Mouse (Mus musculus) CH12.LX (cell line): ENCODE results near the gene Sirt6.

ENCODE experiments used
- BHLHE40 ChIP-seq: IDR thresholded peaks from 2 replicates; pipeline ENCODE4 v1.6.1; 2011; ENCODE audit warnings: mild to moderate bottlenecking, low read depth, low read length, improper control_type of control experiment
- CTCF ChIP-seq, 2 experiments: IDR thresholded peaks in 1 of 2; conservative IDR thresholded peaks in 1 of 2; 2 replicates each; pipeline ENCODE4 v1.5.1; 2011 to 2012; ENCODE audit warnings: low read depth in 2 of 2, low read length in 2 of 2, improper control_type of control experiment in 1 of 2, inconsistent platforms in 1 of 2, mild to moderate bottlenecking in 1 of 2, moderate library complexity in 1 of 2
- EP300 ChIP-seq: IDR thresholded peaks from 2 replicates; pipeline ENCODE4 v1.6.1; 2011; ENCODE audit warnings: low read length, improper control_type of control experiment
- MAFK ChIP-seq: IDR thresholded peaks from 2 replicates; pipeline ENCODE4 v1.6.1; 2011; ENCODE audit warnings: low read length, improper control_type of control experiment; ENCODE audit not compliant: insufficient replicate concordance
- NELFE ChIP-seq: IDR thresholded peaks from 2 replicates; pipeline ENCODE4 v1.6.1; 2011; ENCODE audit warnings: low read depth, low read length, improper control_type of control experiment
- POLR2A ChIP-seq: IDR thresholded peaks from 2 replicates; pipeline ENCODE4 v1.6.1; 2011; ENCODE audit warnings: low read depth, mild to moderate bottlenecking, improper control_type of control experiment, low read length
- POLR2AphosphoS2 ChIP-seq: IDR thresholded peaks from 2 replicates; pipeline ENCODE4 v1.6.1; 2011; ENCODE audit warnings: low read depth, low read length, improper control_type of control experiment
- TCF12 ChIP-seq: IDR thresholded peaks from 2 replicates; pipeline ENCODE4 v1.6.1; 2014; ENCODE audit warnings: low read depth, mild to moderate bottlenecking, inconsistent platforms, low read length, improper control_type of control experiment
- UBTF ChIP-seq: IDR thresholded peaks from 2 replicates; pipeline ENCODE4 v1.6.1; 2012; ENCODE audit warnings: low read depth, mild to moderate bottlenecking, inconsistent platforms, low read length, improper control_type of control experiment, moderate library complexity
- USF1 ChIP-seq: IDR thresholded peaks from 2 replicates; pipeline ENCODE4 v1.6.1; 2014; ENCODE audit warnings: low read depth, mild to moderate bottlenecking, inconsistent platforms, low read length, improper control_type of control experiment
- ZNF384 ChIP-seq: IDR thresholded peaks from 2 replicates; pipeline ENCODE4 v1.6.1; 2012; ENCODE audit warnings: low read depth, low read length, improper control_type of control experiment, inconsistent platforms

DNA sequence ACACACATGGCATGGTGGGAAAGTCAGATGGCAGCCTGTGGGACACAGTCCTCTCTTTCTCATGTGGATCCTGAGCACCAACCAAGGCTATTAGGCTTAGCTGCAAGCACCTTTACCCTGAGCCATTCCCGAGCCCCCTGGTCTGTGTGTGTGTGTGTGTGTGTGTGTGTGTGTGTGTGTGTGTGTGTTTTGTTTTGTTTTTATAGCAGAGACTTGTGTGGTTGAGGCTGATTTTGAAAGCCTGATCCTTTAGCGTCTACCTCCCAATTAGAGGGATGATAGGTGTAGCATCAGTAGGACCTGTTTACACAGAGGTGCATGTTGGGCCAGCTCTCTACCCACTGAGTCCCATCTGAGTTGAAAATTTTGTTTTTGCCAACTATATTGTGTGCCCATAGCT, 16.6 kb upstream of the Sirt6 start:
- TF ChIP-seq USF1 (no peak), UBTF (no peak), CTCF (conservative IDR thresholded peaks at IDR 0.05 in 1 of 2, IDR thresholded peaks at IDR 0.05 in 1 of 2; ENCODE audit: low read depth in 2 of 2, low read length in 2 of 2) (no peak), MAFK (no peak), POLR2A (no peak), ZNF384 (no peak), TCF12 (no peak), EP300 (no peak), NELFE (no peak), BHLHE40 (no peak), POLR2AphosphoS2 (no peak)
